Mouse (Mus musculus) megakaryocyte, embryonic 14.5 days (primary cell): ENCODE measurements around the gene Arhgap24.

ENCODE experiments used
- FLI1 ChIP-seq: IDR thresholded peaks from 2 replicates; pipeline ENCODE4 v1.6.1; 2012; ENCODE audit warnings: low read length, inconsistent platforms, mixed read lengths
- GATA1 ChIP-seq: IDR thresholded peaks from 3 replicates; pipeline ENCODE4 v1.6.1; 2012; ENCODE audit warnings: mixed read lengths, low read length, inconsistent platforms, borderline replicate concordance

- TF ChIP-seq GATA1 (no peak), FLI1 (no peak)
Observed at GRCm38 (mm10) chr5:102667754-102668575, 186.8 kb downstream of the Arhgap24 start.
